Mouse (Mus musculus): ENCODE data around the gene Crocc. TPM values are rescaled to one million over a fixed set of nuclear protein-coding genes. Genes with fewer than 3 reads are reported as not detected.
A peak's percentile ranks its signal among the peaks of the same experiment; 100 is the strongest.

Crocc gene
- 11.0 and 11.3 TPM in 2 replicates for polyA plus RNA-seq (2016; fragmentation: Nextera tagmentation; extraction: Ambion mirVana)

- H3K27ac ChIP-seq (replicated peaks), result peak within 1 kb of the TSS; percentile 97
- peak within 1 kb of the TSS; percentile 69 for H3K4me3 ChIP-seq
- peak; percentile 100 for DNase-seq (ENCODE audit: low spot score)
- peaks cover 26% of the 10 kb centered on the region for H3K4me1 ChIP-seq
- peaks cover 28% of the 10 kb centered on the region for H3K36me3 ChIP-seq (replicated peaks)
- H3K27me3 ChIP-seq (replicated peaks; ENCODE audit: low read depth, poor library complexity, severe bottlenecking), result no peaks in the 10 kb centered on the region
- H3K9me3 ChIP-seq, result no peaks in the 10 kb centered on the region
- WGBS, result under 1% methylated on average over 77 of the region's 77 CpGs
Measured at GRCm38 (mm10) chr4:141060426-141061301, at the start of gene Crocc. Gene Crocc, minus strand, starts transcription at chr4:141060550.

DNA sequence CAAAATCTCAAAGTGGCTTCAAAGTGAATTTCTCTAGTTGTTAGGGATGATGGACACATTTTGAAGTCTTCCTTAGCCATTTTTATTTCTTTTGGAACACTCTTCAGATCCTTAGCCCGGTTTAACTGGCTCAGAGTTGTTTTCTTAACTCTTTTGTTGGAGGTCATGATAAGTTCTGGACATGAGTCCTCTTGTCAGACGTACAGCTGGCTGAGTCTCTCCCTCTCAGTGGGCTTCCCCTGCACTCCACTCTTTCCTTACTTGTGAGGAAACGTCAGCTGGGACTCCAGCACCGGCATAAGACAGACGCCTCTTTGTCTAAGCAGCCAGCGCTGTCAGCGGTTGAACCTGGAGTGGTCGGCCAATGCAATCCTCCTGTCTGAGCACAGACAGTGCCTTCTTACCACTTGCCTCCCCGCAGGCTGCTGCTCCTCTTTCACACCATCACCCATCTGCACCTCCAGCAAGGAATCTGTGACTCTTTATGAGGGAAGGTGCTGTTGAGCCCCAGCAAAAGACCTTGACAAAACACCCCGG lies 47.9 kb upstream of the Crocc start:
- WGBS, result 30% methylated on average over 10 of the region's 10 CpGs
- H3K27me3 ChIP-seq (replicated peaks; ENCODE audit: low read depth, poor library complexity, severe bottlenecking), result no peaks in the 10 kb centered on the region
- H3K4me1 ChIP-seq, result peaks cover 8% of the 10 kb centered on the region
- H3K27ac ChIP-seq (replicated peaks), result no peak overlapping the region
- H3K9me3 ChIP-seq, result peaks cover 6% of the 10 kb centered on the region; the same call in 1 of the 2 replicates
- peak; percentile 42 for DNase-seq (ENCODE audit: low spot score)
- peaks cover 39% of the 10 kb centered on the region for H3K36me3 ChIP-seq (replicated peaks)
- H3K4me3 ChIP-seq, result no peak overlapping the region

GRCm38 (mm10) chr4:141106526-141107183 lies 46.3 kb upstream of the Crocc start:
- Histone ChIP-seq H3K4me3 (no peak overlapping the region), H3K4me1 (peaks cover 14% of the 10 kb centered on the region), H3K36me3 (replicated peaks) (peaks cover 23% of the 10 kb centered on the region), H3K27me3 (replicated peaks; ENCODE audit: low read depth, poor library complexity, severe bottlenecking) (no peaks in the 10 kb centered on the region), H3K27ac (replicated peaks) (no peak overlapping the region), H3K9me3 (peaks cover 6% of the 10 kb centered on the region; the same call in 1 of the 2 replicates)
- no peak for DNase-seq (ENCODE audit: low spot score)
- 83% methylated on average over 16 of the region's 16 CpGs for WGBS

DNA sequence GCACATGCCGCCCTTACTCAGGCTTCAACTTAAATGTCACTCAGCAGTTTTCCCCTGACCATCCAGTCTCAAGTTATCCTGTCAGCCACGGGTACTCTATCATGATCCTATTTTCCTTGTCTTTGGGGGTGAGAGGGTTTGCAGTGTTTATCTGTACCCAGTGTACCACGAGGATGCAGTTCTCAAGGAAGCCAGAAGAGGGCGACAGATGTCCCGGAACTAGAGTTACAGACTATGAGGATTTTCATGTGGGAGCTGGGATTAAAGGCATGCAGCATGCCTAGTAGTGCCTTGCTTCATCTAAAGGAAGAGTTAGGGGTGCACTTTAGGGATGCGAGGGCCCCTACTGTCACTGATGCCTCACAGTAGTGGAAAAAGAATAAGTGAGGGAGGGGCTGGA lies 41.5 kb upstream of the Crocc start:
- WGBS, result 61% methylated on average over 6 of the region's 6 CpGs

GRCm38 (mm10) chr4:141101291-141101690 lies 40.9 kb upstream of the Crocc start:
- Histone ChIP-seq H3K36me3 (replicated peaks) (no peaks in the 10 kb centered on the region), H3K27me3 (replicated peaks; ENCODE audit: low read depth, poor library complexity, severe bottlenecking) (no peaks in the 10 kb centered on the region), H3K9me3 (no peaks in the 10 kb centered on the region), H3K4me3 (no peak overlapping the region), H3K4me1 (peaks cover 11% of the 10 kb centered on the region), H3K27ac (replicated peaks) (no peak overlapping the region)
- 89% methylated on average over 9 of the region's 9 CpGs for WGBS
- no peak for DNase-seq (ENCODE audit: low spot score)

More for the DNA sequence above, 41.5 kb upstream of the Crocc start:
- Histone ChIP-seq H3K9me3 (no peaks in the 10 kb centered on the region), H3K27ac (replicated peaks) (no peak overlapping the region), H3K4me1 (peaks cover 8% of the 10 kb centered on the region), H3K36me3 (replicated peaks) (no peaks in the 10 kb centered on the region), H3K4me3 (no peak overlapping the region), H3K27me3 (replicated peaks; ENCODE audit: low read depth, poor library complexity, severe bottlenecking) (no peaks in the 10 kb centered on the region)
- DNase-seq (ENCODE audit: low spot score), result peak; percentile 41

GRCm38 (mm10) chr4:141099956-141100355 lies 39.6 kb upstream of the Crocc start:
- H3K27me3 ChIP-seq (replicated peaks; ENCODE audit: low read depth, poor library complexity, severe bottlenecking), result no peaks in the 10 kb centered on the region
- no peaks in the 10 kb centered on the region for H3K9me3 ChIP-seq
- DNase-seq (ENCODE audit: low spot score), result no peak
- 85% methylated on average over 5 of the region's 5 CpGs for WGBS
- no peak overlapping the region for H3K27ac ChIP-seq (replicated peaks)
- no peak overlapping the region for H3K4me3 ChIP-seq
- H3K36me3 ChIP-seq (replicated peaks), result no peaks in the 10 kb centered on the region
- H3K4me1 ChIP-seq, result peaks cover 11% of the 10 kb centered on the region

DNA sequence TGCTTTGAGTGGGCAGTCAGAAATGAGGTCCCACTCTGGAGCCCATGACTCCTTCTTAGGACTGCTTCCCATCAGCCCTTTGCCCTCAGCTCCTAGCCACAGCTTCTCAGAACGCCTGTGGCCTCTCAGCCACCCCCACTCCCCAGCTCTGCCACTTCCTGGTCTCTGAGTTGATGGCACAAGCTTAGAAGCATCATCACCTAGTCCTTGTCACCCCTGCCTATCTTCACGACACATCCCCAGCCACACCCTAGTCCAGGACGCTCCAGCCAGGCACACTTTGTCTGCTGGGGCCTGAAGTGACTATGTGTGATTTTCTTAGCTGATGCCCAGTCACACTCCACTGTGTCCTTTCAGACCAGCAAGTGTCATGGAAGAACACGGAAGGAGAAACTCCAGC lies 38.6 kb upstream of the Crocc start:
- WGBS, result 76% methylated on average over 4 of the region's 4 CpGs
- H3K4me3 ChIP-seq, result no peak overlapping the region
- H3K27ac ChIP-seq (replicated peaks), result no peak overlapping the region
- H3K36me3 ChIP-seq (replicated peaks), result no peaks in the 10 kb centered on the region
- H3K27me3 ChIP-seq (replicated peaks; ENCODE audit: low read depth, poor library complexity, severe bottlenecking), result no peaks in the 10 kb centered on the region
- peaks cover 11% of the 10 kb centered on the region for H3K4me1 ChIP-seq
- no peaks in the 10 kb centered on the region for H3K9me3 ChIP-seq
- DNase-seq (ENCODE audit: low spot score), result no peak

DNA sequence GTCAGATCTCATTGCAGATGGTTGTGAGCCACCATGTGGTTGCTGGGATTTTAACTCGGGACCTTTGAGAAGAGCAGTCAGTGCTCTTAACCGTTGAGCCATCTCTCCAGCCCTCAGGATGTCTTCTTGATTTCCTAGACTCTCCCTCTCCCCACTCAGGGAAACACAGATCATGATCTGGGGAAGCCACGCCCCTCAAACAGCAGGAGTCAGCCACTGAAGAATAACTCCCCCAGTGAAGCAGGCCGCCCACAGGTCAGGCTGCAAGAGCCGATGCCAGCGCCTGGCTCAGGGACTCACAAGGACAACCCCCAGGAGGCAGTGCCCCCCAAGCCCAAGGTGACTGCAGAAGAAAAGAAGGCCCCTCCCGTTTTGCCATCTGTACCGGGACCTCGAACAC lies 36.4 kb upstream of the Crocc start:
- Histone ChIP-seq H3K4me1 (peaks cover 5% of the 10 kb centered on the region), H3K4me3 (no peak overlapping the region), H3K9me3 (no peaks in the 10 kb centered on the region), H3K36me3 (replicated peaks) (no peaks in the 10 kb centered on the region), H3K27ac (replicated peaks) (no peak overlapping the region), H3K27me3 (replicated peaks; ENCODE audit: low read depth, poor library complexity, severe bottlenecking) (no peaks in the 10 kb centered on the region)
- no peak for DNase-seq (ENCODE audit: low spot score)
- 16% methylated on average over 9 of the region's 9 CpGs for WGBS

DNA sequence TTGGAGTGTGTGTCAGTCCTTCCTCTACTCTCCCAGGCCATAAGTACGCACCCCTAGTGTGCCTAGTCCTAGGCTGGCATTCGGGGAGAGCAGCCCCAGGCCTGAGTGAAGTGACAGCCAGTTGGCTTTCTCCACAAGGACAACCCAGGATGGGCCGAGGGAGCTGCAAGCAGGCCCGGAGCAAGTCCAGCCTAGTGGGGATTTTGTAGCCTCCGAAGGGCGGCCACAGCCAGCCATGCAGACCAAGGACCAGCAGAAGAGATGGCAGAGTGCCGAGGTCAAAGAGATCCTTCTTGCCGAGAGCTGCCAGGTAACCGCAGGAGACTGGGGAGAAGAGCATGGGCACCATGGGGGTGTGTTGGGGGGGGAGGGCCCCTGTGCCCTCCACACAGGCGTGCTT lies 34.7 kb upstream of the Crocc start:
- H3K4me3 ChIP-seq, result no peak overlapping the region
- WGBS, result 78% methylated on average over 10 of the region's 10 CpGs
- no peaks in the 10 kb centered on the region for H3K9me3 ChIP-seq
- peaks cover 5% of the 10 kb centered on the region for H3K4me1 ChIP-seq
- no peaks in the 10 kb centered on the region for H3K36me3 ChIP-seq (replicated peaks)
- no peak for DNase-seq (ENCODE audit: low spot score)
- H3K27me3 ChIP-seq (replicated peaks; ENCODE audit: low read depth, poor library complexity, severe bottlenecking), result no peaks in the 10 kb centered on the region
- H3K27ac ChIP-seq (replicated peaks), result no peak overlapping the region

GRCm38 (mm10) chr4:141088714-141089113 lies 28.4 kb upstream of the Crocc start:
- H3K4me1 ChIP-seq, result peaks cover 9% of the 10 kb centered on the region
- H3K4me3 ChIP-seq, result no peak overlapping the region
- H3K27ac ChIP-seq (replicated peaks), result no peak overlapping the region
- DNase-seq (ENCODE audit: low spot score), result no peak
- no peaks in the 10 kb centered on the region for H3K27me3 ChIP-seq (replicated peaks; ENCODE audit: low read depth, poor library complexity, severe bottlenecking)
- 74% methylated on average over 9 of the region's 9 CpGs for WGBS
- no peaks in the 10 kb centered on the region for H3K36me3 ChIP-seq (replicated peaks)
- H3K9me3 ChIP-seq, result no peaks in the 10 kb centered on the region

GRCm38 (mm10) chr4:141088033-141088432 lies 27.7 kb upstream of the Crocc start, which contains the start of gene Spata21:
Gene Spata21, plus strand, starts transcription at chr4:141088333.
- Histone ChIP-seq H3K36me3 (replicated peaks) (no peaks in the 10 kb centered on the region), H3K27ac (replicated peaks) (0 out of 2 replicates have a peak within 1 kb of the TSS, but pooled peaks have one; percentile 14), H3K4me1 (peaks cover 9% of the 10 kb centered on the region), H3K9me3 (no peaks in the 10 kb centered on the region), H3K4me3 (no peak within 1 kb of the TSS), H3K27me3 (replicated peaks; ENCODE audit: low read depth, poor library complexity, severe bottlenecking) (no peaks in the 10 kb centered on the region)
- WGBS, result 78% methylated on average over 6 of the region's 6 CpGs
- no peak for DNase-seq (ENCODE audit: low spot score)

GRCm38 (mm10) chr4:141086862-141087261 lies 26.5 kb upstream of the Crocc start:
- peaks cover 9% of the 10 kb centered on the region for H3K4me1 ChIP-seq
- H3K27ac ChIP-seq (replicated peaks), result no peak overlapping the region
- no peak overlapping the region for H3K4me3 ChIP-seq
- DNase-seq (ENCODE audit: low spot score), result no peak
- H3K36me3 ChIP-seq (replicated peaks), result no peaks in the 10 kb centered on the region
- no peaks in the 10 kb centered on the region for H3K27me3 ChIP-seq (replicated peaks; ENCODE audit: low read depth, poor library complexity, severe bottlenecking)
- WGBS, result 79% methylated on average over 10 of the region's 10 CpGs
- no peaks in the 10 kb centered on the region for H3K9me3 ChIP-seq
